Mouse (Mus musculus) thymus, adult 2 months (tissue): Measurements from ENCODE around the gene Slc39a11. TPM values are rescaled to one million over a fixed set of nuclear protein-coding genes. Genes with fewer than 3 reads are reported as not detected.

Experiments
- DNase-seq: peaks from one replicate; pipeline ENCODE4 v3.0.0; 2021
- H3K27ac ChIP-seq: fragments of 200-500 bp; 2 replicates; pipeline ENCODE4 v1.5.1; 2012; ENCODE audit warnings: low read length, control low read depth; ENCODE audit not compliant: control insufficient read depth, insufficient read depth
- H3K27me3 ChIP-seq: fragments of 200-500 bp; 2 replicates; pipeline ENCODE4 v1.6.1; 2012; ENCODE audit warnings: mild to moderate bottlenecking, low read length, moderate library complexity, mixed read lengths; ENCODE audit not compliant: control insufficient read depth, insufficient read depth
- H3K36me3 ChIP-seq: fragments of 200-500 bp; 2 replicates; pipeline ENCODE4 v1.6.1; 2012; ENCODE audit warnings: mild to moderate bottlenecking, low read length, moderate library complexity; ENCODE audit not compliant: control insufficient read depth, insufficient read depth
- H3K4me1 ChIP-seq: fragments of 200-500 bp; replicated peaks from 2 replicates; pipeline ENCODE4 v1.6.1; 2012; ENCODE audit warnings: low read length; ENCODE audit not compliant: control insufficient read depth, insufficient read depth
- H3K4me3 ChIP-seq: fragments of 200-500 bp; 2 replicates; pipeline ENCODE4 v1.5.1; 2012; ENCODE audit warnings: mild to moderate bottlenecking, low read length, control low read depth, moderate library complexity; ENCODE audit not compliant: control insufficient read depth, insufficient read depth
- CTCF ChIP-seq: fragments of 200-500 bp; IDR thresholded peaks from 2 replicates; pipeline ENCODE4 v1.5.1; 2012; ENCODE audit warnings: mild to moderate bottlenecking, control low read depth, low read length, moderate library complexity, borderline replicate concordance; ENCODE audit not compliant: control insufficient read depth, poor library complexity, insufficient read depth; ENCODE audit errors: extremely low read depth
- POLR2A ChIP-seq: fragments of 200-500 bp; IDR thresholded peaks from 2 replicates; pipeline ENCODE4 v1.6.1; 2012; ENCODE audit warnings: mild to moderate bottlenecking, low read length, control low read depth, moderate library complexity; ENCODE audit not compliant: control insufficient read depth, poor library complexity, insufficient read depth; ENCODE audit errors: extremely low read depth
- WGBS: fragments of 180-500 bp; shearing (Covaris S2); methylation state at CpG from one replicate; pipeline ENCODE4 v1.1.7; 2018; 5-methylcytosine and 5-hydroxymethylcytosine counted together
- polyA plus RNA-seq: library from polyadenylated mRNA; depleted of rRNA; stranded (reverse); fragments of >200 nt; gene quantifications from 2 replicates; pipeline ENCODE4 v1.2.3, GENCODE M21; 2012

The Slc39a11 gene
- polyA plus RNA-seq, 1 experiment: 18.0 TPM

GRCm38 (mm10) chr11:113376066-113376465 is 273.8 kb downstream of the Slc39a11 start:
- H3K27ac ChIP-seq: no peak overlapping the region
- no peak for DNase-seq
- H3K36me3 ChIP-seq: no peaks in the 10 kb centered on the region
- no peaks in the 10 kb centered on the region for H3K27me3 ChIP-seq
- TF ChIP-seq POLR2A (no peak), CTCF (no peak)
- peaks cover 15% of the 10 kb centered on the region for H3K4me1 ChIP-seq
- WGBS: 92% methylated on average over 9 of the region's 9 CpGs
- H3K4me3 ChIP-seq: no peak overlapping the region

GRCm38 (mm10) chr11:113373926-113374325 is 276.0 kb downstream of the Slc39a11 start:
- no peaks in the 10 kb centered on the region for H3K36me3 ChIP-seq
- DNase-seq: no peak
- H3K27me3 ChIP-seq: no peaks in the 10 kb centered on the region
- 98% methylated on average over 10 of the region's 10 CpGs for WGBS
- no peak for TF ChIP-seq POLR2A
- no peak for TF ChIP-seq CTCF
- no peak overlapping the region for H3K27ac ChIP-seq
- peaks cover 11% of the 10 kb centered on the region for H3K4me1 ChIP-seq
- no peak overlapping the region for H3K4me3 ChIP-seq

GRCm38 (mm10) chr11:113373331-113373730 is 276.5 kb downstream of the Slc39a11 start:
- peaks cover 5% of the 10 kb centered on the region for H3K4me1 ChIP-seq
- WGBS: 96% methylated on average over 9 of the region's 9 CpGs
- no peaks in the 10 kb centered on the region for H3K36me3 ChIP-seq
- no peaks in the 10 kb centered on the region for H3K27me3 ChIP-seq
- DNase-seq: no peak
- H3K27ac ChIP-seq: no peak overlapping the region
- H3K4me3 ChIP-seq: no peak overlapping the region
- TF ChIP-seq POLR2A (no peak), CTCF (no peak)

- no peak overlapping the region for H3K27ac ChIP-seq
- no peaks in the 10 kb centered on the region for H3K27me3 ChIP-seq
- H3K36me3 ChIP-seq: no peaks in the 10 kb centered on the region
- peaks cover under 1% of the 10 kb centered on the region; the same call in 1 of the 2 replicates for H3K4me1 ChIP-seq
- no peak overlapping the region for H3K4me3 ChIP-seq
- no peak for TF ChIP-seq POLR2A
- TF ChIP-seq CTCF: no peak
- 94% methylated on average over 13 of the region's 13 CpGs for WGBS
- no peak for DNase-seq
Observed at GRCm38 (mm10) chr11:113368046-113368445, 281.8 kb downstream of the Slc39a11 start.

- no peak for TF ChIP-seq CTCF
- no peak for TF ChIP-seq POLR2A
- H3K27me3 ChIP-seq: no peaks in the 10 kb centered on the region
- no peak overlapping the region for H3K4me3 ChIP-seq
- DNase-seq: no peak
- 95% methylated on average over 19 of the region's 19 CpGs for WGBS
- peaks cover 10% of the 10 kb centered on the region for H3K4me1 ChIP-seq
- H3K27ac ChIP-seq: no peak overlapping the region
- no peaks in the 10 kb centered on the region for H3K36me3 ChIP-seq
Observed at GRCm38 (mm10) chr11:113366257-113367030, 283.4 kb downstream of the Slc39a11 start.

GRCm38 (mm10) chr11:113363739-113364138 is 286.1 kb downstream of the Slc39a11 start:
- 95% methylated on average over 13 of the region's 13 CpGs for WGBS
- TF ChIP-seq CTCF: no peak
- no peak for TF ChIP-seq POLR2A
- H3K36me3 ChIP-seq: no peaks in the 10 kb centered on the region
- no peak overlapping the region for H3K4me3 ChIP-seq
- no peaks in the 10 kb centered on the region for H3K27me3 ChIP-seq
- H3K27ac ChIP-seq: no peak overlapping the region
- peaks cover 10% of the 10 kb centered on the region for H3K4me1 ChIP-seq
- DNase-seq: no peak
